Comparison of ENCODE assay signal across 7 mouse cellular contexts in genomic region chr11:117482677-117483511, GRCm38 (mm10). TPM values are rescaled to one million over a fixed set of nuclear protein-coding genes. Genes with fewer than 3 reads are reported as not detected.
A peak's percentile ranks its signal among the peaks of the same experiment; 100 is the strongest.
DNase-seq lines count a peak whose midpoint lies in the region; ATAC-seq and TF ChIP-seq lines count a peak whose summit lies in the region.

No protein-coding gene starts in this region.

- peak overlapping the region; percentile 56 for H3K4me2 ChIP-seq in embryonic facial prominence, embryonic 14.5 days (ENCODE audit: low read depth, low read length)
- H3K4me2 ChIP-seq in heart, embryonic 13.5 days = peak overlapping the region; percentile 73
- H3K4me2 ChIP-seq in kidney, postnatal 0 days (ENCODE audit: low read length) = peak overlapping the region; percentile 51
- H3K4me2 ChIP-seq in myocyte (ENCODE audit: low read depth) = peak overlapping the region; percentile 74

- peak overlapping the region; percentile 13 for H3K4me3 ChIP-seq in embryonic facial prominence, embryonic 14.5 days (ENCODE audit: low read depth, low read length)
- peak overlapping the region; percentile 44 for H3K4me3 ChIP-seq in heart, embryonic 13.5 days
- peak overlapping the region; percentile 13; the same call in 1 of the 2 replicates for H3K4me3 ChIP-seq in kidney, postnatal 0 days (replicated peaks; ENCODE audit: low read depth, low read length)
- no peak overlapping the region for H3K4me3 ChIP-seq in myocyte

- peak overlapping the region; percentile 78 for H3K27ac ChIP-seq in embryonic facial prominence, embryonic 14.5 days (replicated peaks; ENCODE audit: low read depth, low read length)
- peak overlapping the region; percentile 65; the same call in 1 of the 2 replicates for H3K27ac ChIP-seq in heart, embryonic 13.5 days (replicated peaks)
- H3K27ac ChIP-seq in kidney, postnatal 0 days = no peak overlapping the region

- TF ChIP-seq CTCF in kidney, postnatal 0 days (IDR thresholded peaks at IDR 0.05; ENCODE audit: low read depth) = no peak

- no peaks in the 10 kb centered on the region for H3K36me3 ChIP-seq in embryonic facial prominence, embryonic 14.5 days (ENCODE audit: control insufficient read depth, insufficient read depth, low read length)
- H3K36me3 ChIP-seq in heart, embryonic 13.5 days = no peaks in the 10 kb centered on the region
- no peaks in the 10 kb centered on the region for H3K36me3 ChIP-seq in kidney, postnatal 0 days (ENCODE audit: insufficient read depth, low read length)
- H3K36me3 ChIP-seq in myocyte (ENCODE audit: control insufficient read depth, insufficient read depth) = no peaks in the 10 kb centered on the region
- no peaks in the 10 kb centered on the region for H3K36me3 ChIP-seq in splenic B cell, adult 2 months (ENCODE audit: control insufficient read depth, insufficient read depth, low read length, poor library complexity, severe bottlenecking)

- no peak overlapping the region for H3ac ChIP-seq in myocyte (ENCODE audit: control insufficient read depth, insufficient read length)

- DNase-seq in adrenal gland, postnatal 25 days = peak; percentile 86
- peak; percentile 91 for DNase-seq in embryonic facial prominence, embryonic 14.5 days (ENCODE audit: low spot score)
- peak; percentile 75 for DNase-seq in kidney, postnatal 0 days (ENCODE audit: low spot score)
- peak; percentile 55 for DNase-seq in liver
- DNase-seq in splenic B cell, adult 2 months (ENCODE audit: low read depth, low spot score) = peak; percentile 72

- TF ChIP-seq POLR2A in myocyte (IDR thresholded peaks at IDR 0.05; ENCODE audit: insufficient read length, low read depth) = no peak

- no peaks in the 10 kb centered on the region for H3K9me3 ChIP-seq in embryonic facial prominence, embryonic 14.5 days (ENCODE audit: control insufficient read depth, low read length)
- no peaks in the 10 kb centered on the region for H3K9me3 ChIP-seq in heart, embryonic 13.5 days
- no peaks in the 10 kb centered on the region; the same call in 1 of the 2 replicates for H3K9me3 ChIP-seq in kidney, postnatal 0 days (replicated peaks; ENCODE audit: low read length)

- H3K4me1 ChIP-seq in embryonic facial prominence, embryonic 14.5 days (ENCODE audit: control insufficient read depth, insufficient read depth, low read length) = peaks cover 50% of the 10 kb centered on the region
- H3K4me1 ChIP-seq in heart, embryonic 13.5 days = peaks cover 33% of the 10 kb centered on the region
- H3K4me1 ChIP-seq in kidney, postnatal 0 days (replicated peaks; ENCODE audit: insufficient read depth, low read length) = peaks cover 7% of the 10 kb centered on the region; the same call in 1 of the 2 replicates

- no peaks in the 10 kb centered on the region for H3K27me3 ChIP-seq in embryonic facial prominence, embryonic 14.5 days (replicated peaks; ENCODE audit: control insufficient read depth, insufficient read depth, low read length)
- H3K27me3 ChIP-seq in heart, embryonic 13.5 days (replicated peaks) = peaks cover 6% of the 10 kb centered on the region; the same call in 1 of the 2 replicates
- H3K27me3 ChIP-seq in kidney, postnatal 0 days (ENCODE audit: insufficient read depth, low read length) = no peaks in the 10 kb centered on the region
- peaks cover 21% of the 10 kb centered on the region for H3K27me3 ChIP-seq in myocyte (ENCODE audit: control insufficient read depth, insufficient read depth, insufficient read length)
- no peaks in the 10 kb centered on the region for H3K27me3 ChIP-seq in splenic B cell, adult 2 months (ENCODE audit: control insufficient read depth, insufficient read depth, low read length, poor library complexity, severe bottlenecking)

- WGBS in embryonic facial prominence, embryonic 14.5 days = 3% methylated on average over 22 of the region's 26 CpGs
- under 1% methylated on average over 25 of the region's 26 CpGs for WGBS in heart, embryonic 13.5 days
- 2% methylated on average over 24 of the region's 26 CpGs for WGBS in kidney, postnatal 0 days

- peak overlapping the region; percentile 55 for H3K9ac ChIP-seq in embryonic facial prominence, embryonic 14.5 days (ENCODE audit: low read depth, low read length)
- H3K9ac ChIP-seq in heart, embryonic 13.5 days = peak overlapping the region; percentile 72
- peak overlapping the region; percentile 37; the same call in 1 of the 2 replicates for H3K9ac ChIP-seq in kidney, postnatal 0 days (ENCODE audit: low read depth, low read length)

- H3K79me2 ChIP-seq in myocyte (ENCODE audit: control insufficient read depth, insufficient read depth) = no peaks in the 10 kb centered on the region

- ATAC-seq in embryonic facial prominence, embryonic 14.5 days (ENCODE audit: low read depth) = peak; percentile 56
- no peak; the same call in 1 of the 2 replicates for ATAC-seq in heart, embryonic 13.5 days (ENCODE audit: extremely low read depth, insufficient number of reproducible peaks, low FRiP score, low TSS enrichment)
- peak; percentile 43; the same call in 1 of the 2 replicates for ATAC-seq in kidney, postnatal 0 days (replicated peaks; ENCODE audit: low FRiP score, low read depth)

TF ChIP-seq in myocyte, 11 proteins besides CTCF, POLR2A, EP300 and RAD21:
- TF ChIP-seq CEBPB (IDR thresholded peaks at IDR 0.05; ENCODE audit: insufficient read depth, poor library complexity, severe bottlenecking) (no peak), REST (IDR thresholded peaks at IDR 0.05; ENCODE audit: insufficient read depth, insufficient read length) (no peak), SRF (IDR thresholded peaks at IDR 0.05; ENCODE audit: control insufficient read depth, insufficient read length, low read depth) (no peak), MYOD1 (IDR thresholded peaks at IDR 0.05; ENCODE audit: control insufficient read depth in 1 of 3, insufficient read length in 2 of 3, low read depth in 2 of 3) (no peak), TCF12 (IDR thresholded peaks at IDR 0.05; ENCODE audit: insufficient read depth, poor library complexity, severe bottlenecking) (no peak), MAX (IDR thresholded peaks at IDR 0.05; ENCODE audit: low read depth) (no peak), POLR2AphosphoS2 (IDR thresholded peaks at IDR 0.05; ENCODE audit: insufficient read length, low read depth) (no peak), MYOG (IDR thresholded peaks at IDR 0.05; ENCODE audit: control insufficient read depth in 1 of 3, insufficient read depth in 1 of 3, insufficient read length in 2 of 3, low read depth in 2 of 3) (no peak)
TF ChIP-seq in myocyte: peak in this region for 0.

RNA-seq across cellular contexts. Expression of gene Gm11733, which starts 1.3 kb away (rescaled TPM):
- total RNA-seq in adrenal gland, postnatal 25 days (2021) = not detected in 2 replicates
- 0.08 and 0.10 TPM in 2 replicates for polyA plus RNA-seq in embryonic facial prominence, embryonic 14.5 days (2014; fragmentation: Nextera tagmentation; extraction: Ambion mirVana)
- polyA plus RNA-seq in heart, embryonic 13.5 days (2015; fragmentation: Nextera tagmentation; extraction: Ambion mirVana) = not detected in 2 replicates
- not detected in 2 replicates for polyA plus RNA-seq in kidney, postnatal 0 days (2015; fragmentation: Nextera tagmentation; extraction: Ambion mirVana)
- polyA plus RNA-seq in myocyte (2012; fragmentation: generic; extraction: Trizol) = not detected
